Mouse (Mus musculus): ENCODE measurements around the gene Ptn. TPM values are rescaled to one million over a fixed set of nuclear protein-coding genes. Genes with fewer than 3 reads are reported as not detected.
A peak's percentile ranks its signal among the peaks of the same experiment; 100 is the strongest.
"Not testable (repeated sequence)": the region's sequence is repeated elsewhere in the genome, so short reads cannot be mapped to it uniquely, and the experiment has no call there.

Ptn gene
- polyA plus RNA-seq, 1 experiment from 2014 or later, result 858 TPM

- H3K27ac ChIP-seq (replicated peaks; ENCODE audit: low read depth, low read length), result no peak overlapping the region
- DNase-seq (ENCODE audit: low spot score) (no peak), ATAC-seq (ENCODE audit: low read depth) (no peak)
- no peaks in the 10 kb centered on the region for H3K9me3 ChIP-seq (ENCODE audit: control insufficient read depth, low read length)
- H3K4me2 ChIP-seq (ENCODE audit: low read depth, low read length), result no peak overlapping the region
- no peaks in the 10 kb centered on the region for H3K4me1 ChIP-seq (ENCODE audit: control insufficient read depth, insufficient read depth, low read length)
- 92% methylated on average over 3 of the region's 3 CpGs for WGBS
- H3K27me3 ChIP-seq (replicated peaks; ENCODE audit: control insufficient read depth, insufficient read depth, low read length), result no peaks in the 10 kb centered on the region
- H3K4me3 ChIP-seq (ENCODE audit: low read depth, low read length), result no peak overlapping the region
- H3K36me3 ChIP-seq (ENCODE audit: control insufficient read depth, insufficient read depth, low read length), result peaks cover 41% of the 10 kb centered on the region
- no peak overlapping the region for H3K9ac ChIP-seq (ENCODE audit: low read depth, low read length)
Measured at GRCm38 (mm10) chr6:36766941-36767340, 43.1 kb downstream of the Ptn start.

GRCm38 (mm10) chr6:36755001-36755885, 54.8 kb downstream of the Ptn start:
- DNase-seq (ENCODE audit: low spot score), result no peak
- Histone ChIP-seq H3K27me3 (replicated peaks; ENCODE audit: control insufficient read depth, insufficient read depth, low read length) (no peaks in the 10 kb centered on the region), H3K4me1 (ENCODE audit: control insufficient read depth, insufficient read depth, low read length) (no peaks in the 10 kb centered on the region; the same call in 1 of the 2 replicates), H3K4me2 (ENCODE audit: low read depth, low read length) (no peak overlapping the region), H3K9me3 (ENCODE audit: control insufficient read depth, low read length) (no peaks in the 10 kb centered on the region), H3K36me3 (ENCODE audit: control insufficient read depth, insufficient read depth, low read length) (peaks cover 14% of the 10 kb centered on the region; the same call in 1 of the 2 replicates), H3K4me3 (ENCODE audit: low read depth, low read length) (no peak overlapping the region), H3K27ac (replicated peaks; ENCODE audit: low read depth, low read length) (no peak overlapping the region), H3K9ac (ENCODE audit: low read depth, low read length) (no peak overlapping the region)
- ATAC-seq (ENCODE audit: low read depth), result no peak
- 81% methylated on average over 10 of the region's 10 CpGs for WGBS

GRCm38 (mm10) chr6:36752887-36753286, 57.1 kb downstream of the Ptn start:
- Histone ChIP-seq H3K4me2 (ENCODE audit: low read depth, low read length) (no peak overlapping the region), H3K36me3 (ENCODE audit: control insufficient read depth, insufficient read depth, low read length) (peaks cover 17% of the 10 kb centered on the region), H3K4me1 (ENCODE audit: control insufficient read depth, insufficient read depth, low read length) (no peaks in the 10 kb centered on the region; the same call in 1 of the 2 replicates), H3K27ac (replicated peaks; ENCODE audit: low read depth, low read length) (no peak overlapping the region), H3K27me3 (replicated peaks; ENCODE audit: control insufficient read depth, insufficient read depth, low read length) (no peaks in the 10 kb centered on the region), H3K9ac (ENCODE audit: low read depth, low read length) (no peak overlapping the region), H3K4me3 (ENCODE audit: low read depth, low read length) (no peak overlapping the region), H3K9me3 (ENCODE audit: control insufficient read depth, low read length) (no peaks in the 10 kb centered on the region)
- DNase-seq (ENCODE audit: low spot score), result no peak
- WGBS, result 71% methylated on average over 6 of the region's 6 CpGs
- ATAC-seq (ENCODE audit: low read depth), result no peak

- Histone ChIP-seq H3K9me3 (ENCODE audit: control insufficient read depth, low read length) (0 out of 2 replicates have a peak, but pooled peaks cover 5% of the 10 kb centered on the region), H3K27ac (replicated peaks; ENCODE audit: low read depth, low read length) (no peak overlapping the region), H3K4me3 (ENCODE audit: low read depth, low read length) (no peak overlapping the region), H3K27me3 (replicated peaks; ENCODE audit: control insufficient read depth, insufficient read depth, low read length) (no peaks in the 10 kb centered on the region), H3K4me1 (ENCODE audit: control insufficient read depth, insufficient read depth, low read length) (0 out of 2 replicates have a peak, but pooled peaks cover 3% of the 10 kb centered on the region), H3K36me3 (ENCODE audit: control insufficient read depth, insufficient read depth, low read length) (peaks cover 79% of the 10 kb centered on the region), H3K9ac (ENCODE audit: low read depth, low read length) (no peak overlapping the region), H3K4me2 (ENCODE audit: low read depth, low read length) (no peak overlapping the region)
- ATAC-seq (ENCODE audit: low read depth), result no peak
- DNase-seq (ENCODE audit: low spot score), result peak; percentile 57
- 84% methylated on average over 5 of the region's 5 CpGs for WGBS
Measured at GRCm38 (mm10) chr6:36739811-36740210, 70.2 kb downstream of the Ptn start.

- no peak overlapping the region for H3K4me3 ChIP-seq (ENCODE audit: low read depth, low read length)
- WGBS, result 81% methylated on average over 2 of the region's 2 CpGs
- DNase-seq (ENCODE audit: low spot score) (no peak), ATAC-seq (ENCODE audit: low read depth) (no peak)
- no peak overlapping the region for H3K27ac ChIP-seq (replicated peaks; ENCODE audit: low read depth, low read length)
- H3K4me1 ChIP-seq (ENCODE audit: control insufficient read depth, insufficient read depth, low read length), result 0 out of 2 replicates have a peak, but pooled peaks cover 3% of the 10 kb centered on the region
- no peak overlapping the region for H3K9ac ChIP-seq (ENCODE audit: low read depth, low read length)
- peaks cover 81% of the 10 kb centered on the region for H3K36me3 ChIP-seq (ENCODE audit: control insufficient read depth, insufficient read depth, low read length)
- no peaks in the 10 kb centered on the region for H3K27me3 ChIP-seq (replicated peaks; ENCODE audit: control insufficient read depth, insufficient read depth, low read length)
- H3K9me3 ChIP-seq (ENCODE audit: control insufficient read depth, low read length), result peaks cover 16% of the 10 kb centered on the region
- no peak overlapping the region for H3K4me2 ChIP-seq (ENCODE audit: low read depth, low read length)
Measured at GRCm38 (mm10) chr6:36736763-36737162, 73.3 kb downstream of the Ptn start.

GRCm38 (mm10) chr6:36735622-36736021, 74.4 kb downstream of the Ptn start:
- Histone ChIP-seq H3K9me3 (ENCODE audit: control insufficient read depth, low read length) (peaks cover 27% of the 10 kb centered on the region), H3K36me3 (ENCODE audit: control insufficient read depth, insufficient read depth, low read length) (peaks cover 82% of the 10 kb centered on the region)
- WGBS, result 42% methylated on average over 4 of the region's 4 CpGs

GRCm38 (mm10) chr6:36729811-36730210, 80.2 kb downstream of the Ptn start:
- H3K27ac ChIP-seq (replicated peaks; ENCODE audit: low read depth, low read length); H3K4me3 ChIP-seq (ENCODE audit: low read depth, low read length); DNase-seq (ENCODE audit: low spot score); H3K4me1 ChIP-seq (ENCODE audit: control insufficient read depth, insufficient read depth, low read length); H3K9ac ChIP-seq (ENCODE audit: low read depth, low read length); H3K4me2 ChIP-seq (ENCODE audit: low read depth, low read length); H3K27me3 ChIP-seq (replicated peaks; ENCODE audit: control insufficient read depth, insufficient read depth, low read length); ATAC-seq (ENCODE audit: low read depth): not testable (repeated sequence)
- WGBS, result 95% methylated on average over 7 of the region's 7 CpGs
- peaks cover 24% of the 10 kb centered on the region for H3K9me3 ChIP-seq (ENCODE audit: control insufficient read depth, low read length)
- H3K36me3 ChIP-seq (ENCODE audit: control insufficient read depth, insufficient read depth, low read length), result peaks cover 51% of the 10 kb centered on the region

More at GRCm38 (mm10) chr6:36735622-36736021, 74.4 kb downstream of the Ptn start:
- H3K27me3 ChIP-seq (replicated peaks; ENCODE audit: control insufficient read depth, insufficient read depth, low read length); H3K27ac ChIP-seq (replicated peaks; ENCODE audit: low read depth, low read length); ATAC-seq (ENCODE audit: low read depth); H3K4me2 ChIP-seq (ENCODE audit: low read depth, low read length); H3K4me1 ChIP-seq (ENCODE audit: control insufficient read depth, insufficient read depth, low read length); H3K4me3 ChIP-seq (ENCODE audit: low read depth, low read length); H3K9ac ChIP-seq (ENCODE audit: low read depth, low read length); DNase-seq (ENCODE audit: low spot score): not testable (repeated sequence)

DNA sequence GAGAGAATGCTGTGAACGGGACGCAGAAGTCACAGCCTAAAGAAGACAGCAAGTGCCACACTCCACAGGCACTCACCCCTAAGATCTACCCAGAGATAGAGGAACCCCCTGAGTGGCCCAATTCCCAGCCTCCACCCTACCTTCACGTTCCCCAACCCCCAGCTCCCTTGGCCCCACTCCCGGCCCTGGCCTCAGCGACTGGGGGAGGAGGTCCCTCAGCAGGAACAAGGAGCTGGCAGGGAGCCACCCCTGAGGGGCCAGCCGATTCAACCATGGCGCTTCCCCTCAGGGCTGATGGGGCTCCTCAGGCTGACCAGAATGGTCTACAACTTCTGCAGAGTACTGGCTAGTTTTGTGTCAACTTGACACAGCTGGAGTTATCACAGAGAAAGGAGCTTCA, 81.9 kb downstream of the Ptn start:
- peaks cover 47% of the 10 kb centered on the region for H3K36me3 ChIP-seq (ENCODE audit: control insufficient read depth, insufficient read depth, low read length)
- H3K27ac ChIP-seq (replicated peaks; ENCODE audit: low read depth, low read length), result no peak overlapping the region
- H3K4me2 ChIP-seq (ENCODE audit: low read depth, low read length), result no peak overlapping the region
- peaks cover 21% of the 10 kb centered on the region for H3K9me3 ChIP-seq (ENCODE audit: control insufficient read depth, low read length)
- H3K9ac ChIP-seq (ENCODE audit: low read depth, low read length), result no peak overlapping the region
- no peaks in the 10 kb centered on the region for H3K27me3 ChIP-seq (replicated peaks; ENCODE audit: control insufficient read depth, insufficient read depth, low read length)
- no peak for DNase-seq (ENCODE audit: low spot score)
- no peak overlapping the region for H3K4me3 ChIP-seq (ENCODE audit: low read depth, low read length)
- WGBS, result 62% methylated on average over 7 of the region's 7 CpGs
- H3K4me1 ChIP-seq (ENCODE audit: control insufficient read depth, insufficient read depth, low read length), result no peaks in the 10 kb centered on the region
- ATAC-seq (ENCODE audit: low read depth), result no peak
